Mouse (Mus musculus) kidney, adult 10 weeks (tissue): ENCODE results near the gene Nrxn2. TPM values are rescaled to one million over a fixed set of nuclear protein-coding genes. Genes with fewer than 3 reads are reported as not detected.

Source experiments
- polyA plus RNA-seq: library from polyadenylated mRNA; stranded (reverse); fragments of 350-450 nt; fragmentation: Illumina TruSeq; extraction: RNeasy Lipid Tissue Mini Kit (QIAGEN cat#74804); gene quantifications from one replicate; pipeline ENCODE4 v1.2.3, GENCODE M21; 2014; ENCODE audit warnings: low read depth, low replicate concordance

The Nrxn2 gene
- polyA plus RNA-seq = not detected

DNA sequence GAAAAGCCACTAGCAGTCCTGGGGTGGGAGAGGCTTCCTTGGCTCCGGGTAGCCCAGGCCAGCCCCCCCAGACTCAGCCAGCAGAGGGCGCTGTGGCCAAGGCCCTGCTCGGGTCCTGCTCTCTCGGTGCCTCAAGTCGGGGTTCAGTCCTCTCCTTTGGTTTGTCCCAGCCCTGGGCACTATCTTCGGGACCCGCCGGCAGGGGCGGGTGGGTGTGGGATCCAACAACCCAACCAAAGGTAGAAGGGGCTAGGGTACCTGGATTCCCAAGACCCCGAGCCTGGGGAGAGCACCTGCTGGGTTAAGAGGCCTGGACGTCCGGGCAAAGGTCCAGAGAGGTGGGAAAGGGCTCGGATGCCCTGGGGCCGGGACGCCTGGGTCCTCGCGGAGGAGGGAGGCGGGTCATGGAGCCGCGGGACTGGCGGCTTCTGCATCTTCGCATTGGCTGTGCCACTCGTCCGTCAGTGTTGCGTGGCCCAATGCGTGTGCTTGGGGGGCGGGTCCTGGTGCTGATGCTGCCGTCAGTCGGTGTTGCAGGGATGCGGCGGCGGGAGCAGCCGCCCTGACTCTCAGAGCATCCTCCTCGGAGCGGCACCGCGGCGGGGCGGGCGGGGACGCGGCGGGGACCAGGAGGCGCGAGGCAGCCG is at the start of gene Nrxn2:
TSS of gene Nrxn2 (plus strand) at position 499 of the 647 bp plus-strand sequence.

DNA sequence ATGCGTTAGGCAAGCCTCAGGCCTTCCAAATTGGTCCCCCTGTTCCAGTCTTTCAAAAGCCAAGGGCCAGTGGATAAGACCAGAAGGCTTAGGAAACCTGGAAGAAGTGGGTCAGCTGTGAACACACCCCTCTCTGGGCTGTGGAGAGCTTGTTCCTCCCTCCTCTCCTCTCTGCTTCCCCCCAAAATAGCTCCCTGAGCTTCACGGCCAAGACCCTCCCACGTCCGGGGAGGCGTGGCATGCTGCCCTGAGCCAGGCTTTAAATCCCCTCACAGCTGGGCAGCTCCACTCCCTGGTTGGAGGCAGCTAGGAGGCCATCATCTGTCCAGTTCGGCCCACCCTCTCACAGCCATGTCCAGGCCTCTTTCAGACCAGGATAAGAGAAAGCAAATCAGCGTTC is 34.4 kb upstream of the Nrxn2 start, which contains the start of gene Pygm:
TSS of gene Pygm (plus strand) at position 272 of the 400 bp plus-strand sequence.

DNA sequence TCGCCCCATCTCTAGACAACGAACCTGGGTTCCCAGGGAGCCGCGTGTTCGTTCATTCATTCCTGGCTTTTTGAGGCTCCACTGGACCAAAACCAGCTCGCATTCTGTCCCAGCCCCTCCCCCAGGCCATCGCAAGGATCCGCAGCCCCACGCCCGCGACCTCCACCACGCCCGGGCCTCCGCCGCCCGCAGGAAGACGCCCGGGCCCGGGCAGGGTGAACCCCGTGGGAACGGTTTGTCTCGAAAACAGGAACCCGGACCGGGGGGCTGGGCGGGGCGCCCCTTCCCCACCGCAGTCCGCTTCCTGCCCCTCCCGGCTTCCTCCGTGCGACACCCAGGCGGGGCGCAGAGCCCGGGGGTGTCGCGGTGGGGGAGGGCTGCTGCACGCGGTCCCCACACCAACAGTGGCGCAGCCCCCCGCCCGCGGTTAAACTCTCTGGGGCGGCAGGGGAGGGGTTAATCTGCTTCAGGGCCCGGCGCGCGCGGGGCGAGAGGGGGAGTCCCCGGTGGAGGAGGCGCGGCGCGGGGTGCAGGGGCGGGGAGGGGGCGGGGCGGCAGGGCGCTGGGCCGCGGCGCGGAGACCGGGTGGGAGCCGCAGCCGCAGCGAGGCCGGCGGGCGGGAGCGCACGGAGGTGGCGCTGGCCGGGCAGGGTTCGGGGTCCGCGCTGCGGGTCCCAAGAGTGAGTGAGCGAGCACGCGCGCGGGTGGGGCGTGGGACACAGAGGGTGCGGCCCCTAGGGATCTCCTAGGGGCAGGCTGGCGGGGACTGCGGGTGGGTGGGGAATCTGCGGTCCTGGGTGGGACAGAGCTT is 19.0 kb upstream of the Nrxn2 start, which contains the start of gene Rasgrp2:
TSS of gene Rasgrp2 (plus strand) at position 56 of the 811 bp plus-strand sequence.

DNA sequence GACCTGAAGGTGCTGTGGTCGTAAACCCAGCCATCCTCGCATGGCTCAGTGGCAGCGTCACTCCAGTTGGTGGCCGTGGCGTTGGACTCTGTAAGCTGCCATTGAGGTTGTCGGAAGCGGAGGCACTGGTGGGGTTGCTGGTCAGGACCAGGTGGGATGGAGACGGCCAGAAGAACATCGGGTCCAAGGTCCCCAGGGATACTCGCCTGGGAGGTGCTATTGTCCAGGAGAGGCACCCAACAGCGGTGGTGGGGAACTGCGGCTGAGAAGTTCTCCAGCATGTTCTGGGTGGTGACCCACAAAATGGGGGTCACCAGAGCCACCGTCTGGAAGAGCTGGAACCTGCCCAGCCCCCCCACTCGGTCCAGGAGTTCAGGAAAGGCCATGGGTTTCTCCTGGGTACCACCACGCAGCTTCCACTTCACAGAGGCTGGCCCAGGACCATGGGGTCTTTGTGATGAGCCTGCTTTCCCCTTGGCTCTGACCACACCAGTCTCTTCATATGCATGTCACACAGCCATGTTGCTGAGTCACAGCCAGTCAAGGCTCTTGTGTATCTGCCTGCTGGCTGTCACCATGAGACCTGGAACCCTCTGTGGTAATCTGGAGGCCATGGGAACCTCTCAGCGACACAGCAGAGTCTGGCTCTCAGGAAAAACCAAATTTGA is 124.0 kb downstream of the Nrxn2 start, which contains the start of gene Slc22a12:
TSS of gene Slc22a12 (minus strand) at position 666 of the 668 bp plus-strand sequence.

Other genes with a start within 250 kb of the Nrxn2 start
- not detected for gene Majin, start 234.3 kb upstream of the Nrxn2 start, polyA plus RNA-seq
- gene Gpha2, start 192.4 kb upstream of the Nrxn2 start, polyA plus RNA-seq = not detected
- gene Ppp2r5b, start 182.9 kb upstream of the Nrxn2 start, polyA plus RNA-seq = 0.57 TPM
- gene Atg2a, start 177.1 kb upstream of the Nrxn2 start, polyA plus RNA-seq = not detected
- gene Ehd1, start 142.0 kb upstream of the Nrxn2 start, polyA plus RNA-seq = 15.1 TPM
- 3.2 TPM for gene Cdc42bpg, start 112.3 kb upstream of the Nrxn2 start, polyA plus RNA-seq
- gene Men1, start 83.8 kb upstream of the Nrxn2 start, polyA plus RNA-seq = 4.2 TPM
- 5.5 TPM for gene Map4k2, start 77.6 kb upstream of the Nrxn2 start, polyA plus RNA-seq
- 77.9 TPM for gene Sf1, start 55.0 kb upstream of the Nrxn2 start, polyA plus RNA-seq
- 4.2 TPM for gene Pygm, start 34.3 kb upstream of the Nrxn2 start, polyA plus RNA-seq
- gene Rasgrp2, start 19.4 kb upstream of the Nrxn2 start, polyA plus RNA-seq = 3.5 TPM
- gene Slc22a12, start 124.3 kb downstream of the Nrxn2 start, polyA plus RNA-seq = 48.4 TPM